Mouse (Mus musculus): Measurements from ENCODE around the gene BC034090. TPM values are rescaled to one million over a fixed set of nuclear protein-coding genes. Genes with fewer than 3 reads are reported as not detected.

The BC034090 gene
- polyA plus RNA-seq (2014; fragmentation: Nextera tagmentation; extraction: Ambion mirVana), result 3.2 and 3.3 TPM in 2 replicates

DNA sequence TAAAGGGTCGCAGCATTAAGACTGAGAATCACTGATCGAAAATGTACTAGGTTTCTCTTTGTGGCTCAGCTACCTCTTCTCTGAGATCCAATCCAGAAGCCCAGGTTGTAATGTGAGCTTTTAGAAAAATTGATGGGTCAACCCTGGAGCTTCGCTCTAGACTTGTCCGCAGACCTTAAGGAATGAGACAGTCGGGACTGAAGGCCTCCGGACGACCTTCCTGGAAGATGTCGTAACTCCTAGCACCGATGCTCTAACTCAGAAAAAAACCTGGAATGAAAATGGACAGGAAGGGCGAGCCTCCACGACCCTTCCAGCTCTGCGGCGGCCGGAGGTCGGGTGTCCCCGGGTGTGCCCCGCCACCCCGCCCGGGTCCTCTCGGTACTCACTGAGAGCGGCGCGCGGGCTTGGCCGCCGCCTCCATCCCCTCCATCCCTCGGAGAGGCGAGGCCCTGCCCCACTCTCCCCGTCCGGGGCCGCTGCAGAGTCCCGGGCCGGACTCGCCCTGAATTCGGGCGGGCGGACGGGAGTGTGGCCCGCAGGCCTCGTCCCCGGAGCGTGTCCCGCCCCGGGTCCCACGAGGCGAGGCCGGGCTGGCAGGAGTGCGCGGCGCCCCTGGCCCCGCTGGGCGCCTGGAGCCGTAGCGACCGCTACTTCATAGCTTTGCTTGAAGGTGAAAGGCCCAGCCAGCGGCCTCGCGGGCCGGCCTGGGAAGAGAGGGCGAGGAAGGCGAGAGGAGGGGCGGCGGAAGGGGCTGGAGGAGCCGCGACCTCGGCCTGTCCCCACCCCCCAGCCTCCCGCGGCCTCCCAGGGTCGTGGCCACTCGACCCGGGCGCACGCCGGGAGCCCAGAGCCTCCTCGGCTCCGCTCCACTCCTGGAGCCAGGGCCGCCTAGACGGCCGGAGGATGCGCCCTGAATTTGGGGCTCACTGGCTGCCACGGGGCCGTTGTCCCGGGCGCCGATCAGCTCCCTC is at the start of gene BC034090:
BC034090 (minus strand) TSS at position 648 of the 974 bp plus-strand sequence.
- H3K9ac ChIP-seq (ENCODE audit: low read length), result peak within 1 kb of the TSS; percentile 63
- no peaks in the 10 kb centered on the region for H3K9me3 ChIP-seq (ENCODE audit: control insufficient read depth, low read length)
- H3K4me2 ChIP-seq (ENCODE audit: low read depth, low read length, severe bottlenecking), result peak within 1 kb of the TSS; percentile 83
- H3K4me1 ChIP-seq (replicated peaks; ENCODE audit: control insufficient read depth, insufficient read depth, low read length), result peaks cover 9% of the 10 kb centered on the region; the same call in 1 of the 2 replicates
- H3K36me3 ChIP-seq (ENCODE audit: control insufficient read depth, insufficient read depth, low read length), result no peaks in the 10 kb centered on the region
- peak within 1 kb of the TSS; percentile 45 for H3K4me3 ChIP-seq (ENCODE audit: low read depth, low read length)
- DNase-seq (ENCODE audit: low spot score), result peak; percentile 81
- H3K27ac ChIP-seq (ENCODE audit: low read depth, low read length), result no peak within 1 kb of the TSS
- ATAC-seq (replicated peaks; ENCODE audit: low FRiP score), result peak; percentile 77
- H3K27me3 ChIP-seq (ENCODE audit: control insufficient read depth, insufficient read depth, low read length), result peaks cover 9% of the 10 kb centered on the region; the same call in 1 of the 2 replicates
- 2% methylated on average over 75 of the region's 85 CpGs for WGBS

DNA sequence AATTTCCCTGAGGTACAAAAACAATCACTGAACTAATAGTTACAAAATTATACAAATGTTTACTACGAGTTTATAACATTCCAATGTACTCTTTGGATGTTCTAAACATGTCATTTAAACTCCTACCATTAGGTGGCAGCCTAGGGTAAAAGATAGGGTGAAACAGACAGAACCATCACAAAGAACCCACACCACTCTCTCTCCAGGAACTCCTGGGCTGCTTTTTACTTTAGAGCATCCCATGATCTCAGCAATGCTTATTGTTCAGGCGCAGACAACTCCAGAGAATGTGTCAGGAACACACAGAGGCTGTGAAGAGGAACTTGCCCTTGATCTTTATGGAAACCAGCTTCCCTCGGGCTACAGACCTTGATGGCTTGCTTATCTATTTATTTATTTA is 49.2 kb upstream of the BC034090 start:
- 14% methylated on average over 3 of the region's 3 CpGs for WGBS
- Histone ChIP-seq H3K4me2 (ENCODE audit: low read depth, low read length, severe bottlenecking) (no peak overlapping the region), H3K4me1 (replicated peaks; ENCODE audit: control insufficient read depth, insufficient read depth, low read length) (no peaks in the 10 kb centered on the region), H3K27me3 (ENCODE audit: control insufficient read depth, insufficient read depth, low read length) (no peaks in the 10 kb centered on the region), H3K4me3 (ENCODE audit: low read depth, low read length) (no peak overlapping the region), H3K36me3 (ENCODE audit: control insufficient read depth, insufficient read depth, low read length) (no peaks in the 10 kb centered on the region; the same call in 1 of the 2 replicates), H3K9me3 (ENCODE audit: control insufficient read depth, low read length) (no peaks in the 10 kb centered on the region), H3K9ac (ENCODE audit: low read length) (no peak overlapping the region), H3K27ac (ENCODE audit: low read depth, low read length) (no peak overlapping the region)
- ATAC-seq (replicated peaks; ENCODE audit: low FRiP score), result peak; percentile 74
- no peak for DNase-seq (ENCODE audit: low spot score)

DNA sequence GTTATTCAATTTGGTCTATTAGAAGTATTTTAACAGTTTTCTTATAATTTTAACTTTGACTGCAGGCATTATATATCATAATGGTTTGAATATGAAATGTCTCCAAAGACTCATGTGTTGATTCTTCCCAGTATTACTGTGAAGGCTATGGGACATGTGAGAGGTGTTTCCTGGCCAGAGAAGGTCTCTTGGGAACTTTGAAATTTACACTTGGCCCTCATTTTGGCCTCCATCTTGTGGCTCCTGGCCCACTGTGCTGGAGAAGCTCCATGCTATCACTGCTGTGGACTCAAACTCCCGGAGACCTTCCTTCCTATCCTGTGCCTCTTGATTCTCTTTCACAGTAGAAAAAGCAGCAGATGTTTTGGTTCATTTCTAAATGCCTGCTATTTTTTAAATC is 45.2 kb upstream of the BC034090 start:
- H3K27me3 ChIP-seq (ENCODE audit: control insufficient read depth, insufficient read depth, low read length), result no peaks in the 10 kb centered on the region
- WGBS, result 100% methylated on average over 1 of the region's 1 CpGs
- no peaks in the 10 kb centered on the region for H3K4me1 ChIP-seq (replicated peaks; ENCODE audit: control insufficient read depth, insufficient read depth, low read length)
- no peak overlapping the region for H3K4me3 ChIP-seq (ENCODE audit: low read depth, low read length)
- H3K9ac ChIP-seq (ENCODE audit: low read length), result no peak overlapping the region
- ATAC-seq (replicated peaks; ENCODE audit: low FRiP score) (no peak), DNase-seq (ENCODE audit: low spot score) (no peak)
- no peaks in the 10 kb centered on the region; the same call in 1 of the 2 replicates for H3K36me3 ChIP-seq (ENCODE audit: control insufficient read depth, insufficient read depth, low read length)
- H3K9me3 ChIP-seq (ENCODE audit: control insufficient read depth, low read length), result no peaks in the 10 kb centered on the region
- no peak overlapping the region for H3K4me2 ChIP-seq (ENCODE audit: low read depth, low read length, severe bottlenecking)
- no peak overlapping the region for H3K27ac ChIP-seq (ENCODE audit: low read depth, low read length)

DNA sequence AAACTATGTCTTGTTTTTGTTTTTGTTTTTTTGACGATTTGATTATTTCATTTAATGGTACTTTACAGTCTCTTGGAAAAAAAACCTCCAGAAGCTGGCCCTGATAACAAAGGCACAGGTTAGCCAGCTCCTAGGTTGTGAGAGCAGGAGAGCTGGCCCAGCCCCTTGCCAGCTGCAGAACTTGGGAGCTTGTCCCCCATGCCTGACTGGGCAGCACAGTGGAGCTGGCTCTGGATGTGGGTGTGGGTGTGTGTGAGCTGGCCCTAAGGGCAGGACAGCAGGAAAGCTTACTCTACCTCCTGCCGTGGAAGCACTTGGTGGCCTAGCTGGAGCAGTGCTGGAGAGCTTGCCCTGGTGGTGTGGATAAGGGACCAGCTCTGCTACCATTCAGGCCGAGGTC is 43.8 kb upstream of the BC034090 start:
- no peaks in the 10 kb centered on the region for H3K27me3 ChIP-seq (ENCODE audit: control insufficient read depth, insufficient read depth, low read length)
- H3K36me3 ChIP-seq (ENCODE audit: control insufficient read depth, insufficient read depth, low read length), result no peaks in the 10 kb centered on the region; the same call in 1 of the 2 replicates
- ATAC-seq (replicated peaks; ENCODE audit: low FRiP score), result no peak
- H3K9me3 ChIP-seq (ENCODE audit: control insufficient read depth, low read length), result no peaks in the 10 kb centered on the region
- no peak overlapping the region for H3K4me2 ChIP-seq (ENCODE audit: low read depth, low read length, severe bottlenecking)
- no peak for DNase-seq (ENCODE audit: low spot score)
- no peak overlapping the region for H3K4me3 ChIP-seq (ENCODE audit: low read depth, low read length)
- no peak overlapping the region for H3K27ac ChIP-seq (ENCODE audit: low read depth, low read length)
- 82% methylated on average over 3 of the region's 3 CpGs for WGBS
- H3K9ac ChIP-seq (ENCODE audit: low read length), result no peak overlapping the region
- H3K4me1 ChIP-seq (replicated peaks; ENCODE audit: control insufficient read depth, insufficient read depth, low read length), result no peaks in the 10 kb centered on the region

DNA sequence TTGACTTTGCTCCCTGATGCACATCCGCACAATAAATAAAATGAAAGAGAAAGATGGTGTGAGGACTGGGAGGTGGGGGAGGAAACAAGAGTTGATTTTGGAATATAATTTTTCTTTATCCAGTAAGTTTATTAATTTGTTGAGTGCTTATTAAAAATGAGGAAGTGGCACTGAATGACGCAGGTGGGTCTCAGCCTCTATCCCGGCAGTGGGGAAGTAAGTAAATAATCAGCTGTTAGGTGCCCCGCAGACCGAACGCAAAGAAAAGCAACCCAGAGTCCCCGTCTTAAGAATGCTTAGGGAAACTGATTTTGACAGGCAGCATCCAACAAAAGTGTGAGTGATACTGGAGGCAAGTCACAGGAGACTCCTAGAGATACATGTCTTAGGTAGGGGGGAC is 39.6 kb upstream of the BC034090 start:
- H3K9ac ChIP-seq (ENCODE audit: low read length), result no peak overlapping the region
- 93% methylated on average over 7 of the region's 7 CpGs for WGBS
- ATAC-seq (replicated peaks; ENCODE audit: low FRiP score), result no peak
- no peak for DNase-seq (ENCODE audit: low spot score)
- no peaks in the 10 kb centered on the region for H3K9me3 ChIP-seq (ENCODE audit: control insufficient read depth, low read length)
- no peaks in the 10 kb centered on the region for H3K4me1 ChIP-seq (replicated peaks; ENCODE audit: control insufficient read depth, insufficient read depth, low read length)
- H3K27ac ChIP-seq (ENCODE audit: low read depth, low read length), result no peak overlapping the region
- H3K4me3 ChIP-seq (ENCODE audit: low read depth, low read length), result no peak overlapping the region
- no peaks in the 10 kb centered on the region; the same call in 1 of the 2 replicates for H3K36me3 ChIP-seq (ENCODE audit: control insufficient read depth, insufficient read depth, low read length)
- no peaks in the 10 kb centered on the region for H3K27me3 ChIP-seq (ENCODE audit: control insufficient read depth, insufficient read depth, low read length)
- H3K4me2 ChIP-seq (ENCODE audit: low read depth, low read length, severe bottlenecking), result no peak overlapping the region

DNA sequence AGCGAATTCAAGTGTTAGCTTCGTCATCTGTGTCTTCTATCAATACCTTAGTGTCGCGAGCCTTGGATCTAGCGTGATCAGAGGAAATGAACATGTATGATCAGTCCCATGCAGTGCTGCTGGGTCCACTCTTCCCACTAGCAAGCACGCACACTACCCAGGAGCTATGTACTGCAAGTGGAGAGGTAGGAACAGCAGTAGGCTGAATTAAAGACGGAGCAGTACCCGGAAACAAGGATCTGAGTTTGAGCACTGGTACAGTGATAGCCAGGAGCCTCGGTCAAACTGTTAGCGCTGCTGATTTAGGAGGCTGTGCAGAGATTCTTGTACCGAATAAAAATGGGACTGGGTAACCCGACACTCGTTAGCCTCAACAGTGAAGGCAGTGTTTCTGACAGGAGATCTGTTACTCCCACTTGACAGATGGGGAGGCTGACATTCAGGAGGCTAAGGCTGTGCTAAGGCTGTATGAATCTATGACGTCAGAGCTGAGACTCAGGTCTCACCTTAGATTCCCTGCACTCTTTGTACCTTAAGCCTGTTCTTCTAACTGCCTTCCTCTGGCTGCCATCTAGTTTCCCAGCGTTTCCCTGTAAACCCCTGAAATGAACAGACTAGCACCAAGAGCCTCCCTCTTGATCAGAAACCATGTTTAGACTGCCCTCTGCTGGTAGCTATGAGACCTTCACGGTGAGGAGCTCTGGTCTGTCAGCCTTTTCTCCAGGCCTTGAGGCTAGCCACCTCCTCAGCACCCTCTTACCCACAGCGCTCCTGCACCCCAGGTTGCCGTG is 37.0 kb upstream of the BC034090 start:
- Histone ChIP-seq H3K4me3 (ENCODE audit: low read depth, low read length) (no peak overlapping the region), H3K4me2 (ENCODE audit: low read depth, low read length, severe bottlenecking) (no peak overlapping the region), H3K27me3 (ENCODE audit: control insufficient read depth, insufficient read depth, low read length) (no peaks in the 10 kb centered on the region), H3K27ac (ENCODE audit: low read depth, low read length) (no peak overlapping the region), H3K9me3 (ENCODE audit: control insufficient read depth, low read length) (no peaks in the 10 kb centered on the region), H3K4me1 (replicated peaks; ENCODE audit: control insufficient read depth, insufficient read depth, low read length) (no peaks in the 10 kb centered on the region), H3K9ac (ENCODE audit: low read length) (no peak overlapping the region), H3K36me3 (ENCODE audit: control insufficient read depth, insufficient read depth, low read length) (no peaks in the 10 kb centered on the region)
- WGBS, result 57% methylated on average over 18 of the region's 18 CpGs
- peak; percentile 79 for DNase-seq (ENCODE audit: low spot score)
- ATAC-seq (replicated peaks; ENCODE audit: low FRiP score), result peak; percentile 84

DNA sequence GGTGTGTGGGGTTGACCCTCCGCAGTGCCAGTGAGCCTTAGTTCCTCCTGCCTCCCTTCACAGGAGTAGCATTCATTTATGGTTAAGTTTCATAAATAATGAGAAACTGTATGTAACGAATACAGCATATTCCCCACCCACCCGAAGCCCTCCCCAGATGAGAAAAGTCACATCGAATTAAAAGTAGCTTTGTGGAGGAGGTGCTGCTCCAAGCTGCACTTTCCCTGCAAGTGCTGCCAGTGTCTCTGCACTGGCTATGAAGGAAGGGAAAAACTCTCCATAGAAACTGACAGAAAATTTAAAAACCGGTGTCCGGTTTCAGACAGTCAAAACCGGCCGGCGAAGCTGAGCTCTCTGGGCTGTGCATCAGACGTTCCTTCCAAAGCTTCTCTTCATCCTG is 36.1 kb upstream of the BC034090 start:
- ATAC-seq (replicated peaks; ENCODE audit: low FRiP score), result no peak
- 84% methylated on average over 10 of the region's 10 CpGs for WGBS
- DNase-seq (ENCODE audit: low spot score), result no peak

DNA sequence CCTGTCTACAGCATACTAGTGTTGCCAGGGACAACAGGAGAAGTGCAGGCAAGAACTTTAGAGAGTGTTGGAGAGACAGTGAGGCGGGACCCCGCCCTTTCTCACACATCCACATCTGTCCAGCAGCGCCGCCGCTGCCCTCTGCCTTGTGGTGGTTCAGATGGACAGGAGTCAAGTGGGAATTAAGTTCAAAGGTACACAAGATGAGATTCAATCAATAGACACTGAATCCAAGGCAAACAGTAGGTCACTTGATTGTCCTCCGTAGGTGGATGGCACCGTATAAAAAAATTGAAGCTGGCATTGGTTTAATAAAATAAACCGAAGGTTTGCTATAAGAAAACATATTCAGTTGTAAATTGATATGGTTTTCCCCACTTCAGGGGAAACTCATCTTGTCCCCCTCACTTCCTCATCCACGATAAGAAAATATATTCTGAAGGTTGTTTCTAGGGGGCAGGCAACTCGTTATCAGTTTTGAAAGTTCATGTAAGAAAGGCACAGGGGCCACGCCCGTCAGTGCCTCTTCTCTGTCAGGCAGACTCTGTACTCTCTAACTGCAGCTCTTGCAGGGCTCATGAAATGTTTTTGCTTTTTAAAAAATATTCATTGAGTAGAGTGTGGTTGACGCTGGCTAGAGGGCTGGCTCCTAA is 32.3 kb upstream of the BC034090 start:
- H3K27ac ChIP-seq (ENCODE audit: low read depth, low read length), result no peak overlapping the region
- no peak overlapping the region for H3K9ac ChIP-seq (ENCODE audit: low read length)
- H3K4me1 ChIP-seq (replicated peaks; ENCODE audit: control insufficient read depth, insufficient read depth, low read length), result no peaks in the 10 kb centered on the region
- DNase-seq (ENCODE audit: low spot score) (no peak), ATAC-seq (replicated peaks; ENCODE audit: low FRiP score) (no peak)
- H3K36me3 ChIP-seq (ENCODE audit: control insufficient read depth, insufficient read depth, low read length), result no peaks in the 10 kb centered on the region
- 84% methylated on average over 13 of the region's 13 CpGs for WGBS
- no peak overlapping the region for H3K4me2 ChIP-seq (ENCODE audit: low read depth, low read length, severe bottlenecking)
- no peaks in the 10 kb centered on the region for H3K9me3 ChIP-seq (ENCODE audit: control insufficient read depth, low read length)
- no peaks in the 10 kb centered on the region for H3K27me3 ChIP-seq (ENCODE audit: control insufficient read depth, insufficient read depth, low read length)
- no peak overlapping the region for H3K4me3 ChIP-seq (ENCODE audit: low read depth, low read length)

More for the DNA sequence above, 36.1 kb upstream of the BC034090 start:
- Histone ChIP-seq H3K4me2 (ENCODE audit: low read depth, low read length, severe bottlenecking) (no peak overlapping the region), H3K27ac (ENCODE audit: low read depth, low read length) (no peak overlapping the region), H3K36me3 (ENCODE audit: control insufficient read depth, insufficient read depth, low read length) (no peaks in the 10 kb centered on the region), H3K9me3 (ENCODE audit: control insufficient read depth, low read length) (no peaks in the 10 kb centered on the region), H3K4me3 (ENCODE audit: low read depth, low read length) (no peak overlapping the region), H3K4me1 (replicated peaks; ENCODE audit: control insufficient read depth, insufficient read depth, low read length) (no peaks in the 10 kb centered on the region), H3K9ac (ENCODE audit: low read length) (no peak overlapping the region), H3K27me3 (ENCODE audit: control insufficient read depth, insufficient read depth, low read length) (no peaks in the 10 kb centered on the region)
